Mouse (Mus musculus) adrenal gland, postnatal 4 days (tissue): ENCODE results near the gene Smoc1. TPM values are rescaled to one million over a fixed set of nuclear protein-coding genes. Genes with fewer than 3 reads are reported as not detected.

Source experiments
- DNase-seq, 2 experiments: peaks; one replicate each; pipeline ENCODE4 v3.0.0; 2021 to 2022; ENCODE audit warnings: low spot score in 2 of 2, mixed read lengths in 2 of 2
- microRNA-seq: library from miRNA; unstranded; fragments of <30 nt; microRNA quantifications from one replicate; pipeline ENCODE4 v1.2.0, GENCODE M21; 2021
- total RNA-seq, 2 experiments: library from RNA; stranded (reverse); gene quantifications; 2 replicates each; pipeline ENCODE4 v1.2.3; 2021

Smoc1 gene
- total RNA-seq, 2 experiments from 2014 or later: 86.0 to 89.7 TPM

DNA sequence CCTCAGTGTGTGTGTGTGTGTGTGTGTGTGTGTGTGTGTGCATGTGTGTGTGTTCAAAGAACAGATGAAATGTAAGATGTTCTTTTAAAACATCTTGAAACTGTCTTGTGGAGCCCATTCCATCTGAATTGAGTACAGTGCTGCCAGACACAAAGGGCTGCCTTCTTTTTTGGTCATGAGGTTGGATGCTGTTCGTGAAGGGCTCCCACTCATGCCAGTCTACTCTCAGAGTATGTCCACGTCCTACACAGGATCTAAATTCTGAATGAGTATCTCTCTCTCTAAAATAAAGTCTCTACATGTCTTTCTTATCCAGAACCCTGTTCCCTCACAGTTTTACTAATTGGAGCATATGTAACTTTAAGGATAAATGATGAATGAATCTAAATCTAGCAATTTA, 182.0 kb downstream of the Smoc1 start:
- no peak for DNase-seq

DNA sequence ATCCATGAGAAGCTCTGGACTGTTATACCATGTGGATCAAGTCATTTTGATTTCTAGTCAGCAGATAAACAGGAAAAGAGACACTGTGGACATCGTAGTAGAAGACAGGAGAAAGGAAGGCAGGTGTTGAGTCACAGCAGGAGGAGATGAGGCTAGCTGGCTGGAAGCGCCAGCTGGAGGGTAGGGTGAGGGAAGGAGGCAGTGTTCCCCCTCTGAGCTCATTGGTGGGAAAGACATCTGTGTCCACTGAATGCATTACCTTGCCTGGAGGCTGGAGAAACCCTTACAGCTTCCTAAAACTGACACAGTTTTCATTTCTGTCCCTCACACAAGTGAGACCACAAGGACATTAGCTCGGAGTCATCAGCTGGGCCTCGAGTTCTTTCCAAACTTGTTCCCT, 192.7 kb downstream of the Smoc1 start:
- DNase-seq: no peak

DNA sequence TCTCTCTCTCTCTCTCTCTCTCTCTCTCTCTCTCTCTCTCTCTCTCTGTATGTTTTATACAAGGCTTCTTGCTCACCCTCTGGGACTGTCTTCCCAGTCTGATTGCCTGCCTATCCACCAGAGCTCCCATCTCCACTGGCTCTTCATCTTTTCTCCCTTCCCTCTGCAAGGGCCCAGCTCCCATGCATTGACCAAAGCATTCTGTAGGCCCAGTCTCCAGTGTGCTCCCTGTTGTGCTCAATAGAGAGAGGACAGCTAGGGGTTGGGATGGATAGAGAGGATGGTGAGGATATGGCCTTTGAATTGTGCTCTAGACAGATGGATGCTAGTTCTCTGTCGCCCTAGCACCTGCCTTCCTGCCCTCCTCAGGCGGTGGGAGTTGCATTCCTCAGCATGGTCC, 196.7 kb downstream of the Smoc1 start:
- no peak for DNase-seq

DNA sequence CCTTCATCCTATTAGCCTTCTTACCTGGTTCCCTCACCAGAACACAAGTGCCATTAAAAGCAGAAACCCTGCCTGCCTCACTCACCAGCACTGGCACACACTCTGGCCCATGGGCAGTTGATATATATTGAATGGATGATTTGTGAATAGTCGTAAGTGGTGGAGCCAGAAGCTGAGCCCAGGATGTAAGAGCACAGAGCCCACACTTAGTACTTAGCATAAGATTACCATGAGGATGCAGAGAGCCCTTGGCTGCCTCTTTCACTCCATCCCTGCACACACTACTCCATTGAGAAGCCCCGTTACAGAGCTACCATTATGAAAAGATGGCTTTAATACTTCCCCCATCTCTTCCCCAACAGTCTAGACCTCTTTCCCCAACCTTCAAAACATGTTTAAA, 198.2 kb downstream of the Smoc1 start:
- DNase-seq: no peak

GRCm38 (mm10) chr12:81225966-81226577, 199.5 kb downstream of the Smoc1 start:
- DNase-seq: no peak

DNA sequence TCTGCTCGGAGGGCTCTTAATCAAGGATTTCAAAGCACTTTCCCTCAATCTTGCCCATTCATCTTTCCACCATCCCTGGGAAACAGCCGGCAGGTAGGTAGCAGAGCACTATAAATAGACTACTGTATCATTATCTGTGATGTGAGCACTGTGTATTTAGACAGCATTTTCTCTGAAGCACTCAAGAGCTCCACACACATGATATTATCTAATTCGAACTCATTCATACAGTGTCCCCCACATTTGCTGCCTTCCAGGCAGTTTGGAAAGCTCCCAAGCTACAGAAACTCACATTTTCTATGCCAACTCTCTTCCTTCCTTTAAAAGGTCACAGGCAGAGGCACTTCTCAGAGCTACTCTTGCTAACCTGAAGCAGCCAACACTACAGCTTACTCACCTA, 200.0 kb downstream of the Smoc1 start:
- no peak for DNase-seq

- DNase-seq: no peak
Measured at GRCm38 (mm10) chr12:81227767-81228460, 201.3 kb downstream of the Smoc1 start.

DNA sequence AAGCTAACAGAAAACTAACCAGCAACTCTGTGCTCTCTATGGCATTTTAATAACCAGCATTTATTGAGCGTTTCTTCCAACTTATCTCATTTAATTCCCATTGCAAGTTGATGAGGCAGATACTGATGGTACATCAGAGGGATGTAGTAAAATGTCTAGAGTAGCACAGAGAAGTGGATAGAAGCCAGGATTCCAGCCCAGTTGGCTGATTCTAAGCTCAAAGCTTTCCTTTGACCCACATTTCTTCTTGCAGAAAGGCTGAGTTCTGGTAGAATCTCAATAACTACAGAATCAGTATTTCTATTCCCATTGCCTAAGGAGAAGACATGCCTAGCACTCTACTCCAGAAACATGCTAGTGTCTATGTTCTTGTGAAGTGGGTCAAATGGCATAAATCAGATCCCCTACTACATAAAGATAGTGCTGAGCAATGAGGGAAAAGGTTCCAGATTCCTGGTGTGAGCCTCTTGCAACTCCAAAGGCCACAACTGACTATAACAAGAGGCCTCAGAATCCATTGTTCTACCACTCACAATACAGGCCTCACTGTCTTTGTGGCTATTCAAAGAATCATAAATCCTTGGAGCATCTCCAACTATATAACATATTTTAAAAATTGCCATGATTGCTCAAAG, 207.3 kb downstream of the Smoc1 start:
- no peak for DNase-seq

GRCm38 (mm10) chr12:81235456-81236330, 209.1 kb downstream of the Smoc1 start:
- no peak for DNase-seq

Small RNAs within 50 kb of the gene (microRNA-seq; reads per million reads assigned to microRNA genes)
- gene Mir3067: 10.5 reads per million, percentile 23 among the genes with 10 or more reads in this experiment

Other genes with a start within 250 kb of the Smoc1 start
- gene Susd6, start 236.3 kb upstream of the Smoc1 start, total RNA-seq: 10 to 100 TPM; 48.4 to 51.0 TPM
- gene Srsf5, start 81.3 kb upstream of the Smoc1 start, total RNA-seq: 100 to 1,000 TPM; 590 to 658 TPM
- gene Slc10a1, start 58.1 kb upstream of the Smoc1 start, total RNA-seq: 10 to 100 TPM in 1 of 2 experiments, 1 to 10 TPM in 1; 2.1 to 33.7 TPM